Mouse (Mus musculus): ENCODE measurements around the gene Mif. TPM values are rescaled to one million over a fixed set of nuclear protein-coding genes. Genes with fewer than 3 reads are reported as not detected.
A peak's percentile ranks its signal among the peaks of the same experiment; 100 is the strongest.

The Mif gene
- total RNA-seq, 1 experiment = 1,434 TPM

- Histone ChIP-seq H3K4me3 (ENCODE audit: insufficient read depth in 1 of 2, low read depth in 1 of 2, low read length in 2 of 2, poor library complexity in 1 of 2, severe bottlenecking in 1 of 2) (no peak overlapping the region), H3K9ac (ENCODE audit: insufficient read depth, low read depth, low read length, poor library complexity, severe bottlenecking) (no peak overlapping the region), H3K27ac (ENCODE audit: insufficient read depth, low read depth, low read length, poor library complexity, severe bottlenecking) (no peak overlapping the region), H3K36me3 (ENCODE audit: control insufficient read depth, insufficient read depth, low read length, poor library complexity, severe bottlenecking) (peaks cover 30% of the 10 kb centered on the region), H3K9me3 (ENCODE audit: control insufficient read depth, insufficient read depth, low read depth, low read length) (no peaks in the 10 kb centered on the region), H3K4me1 (ENCODE audit: control insufficient read depth in 2 of 2, insufficient read depth in 2 of 2, low read length in 2 of 2, poor library complexity in 1 of 2) (peaks cover 5 to 38% of the 10 kb centered on the region in 2 experiments; a peak in 3 of 4 replicates)
- no peak for TF ChIP-seq ZC3H11A (IDR thresholded peaks at IDR 0.05; ENCODE audit: borderline replicate concordance, low read depth, low read length)
- TF ChIP-seq CHD2 (IDR thresholded peaks at IDR 0.05; ENCODE audit: low read depth, low read length) = no peak
- TF ChIP-seq ZNF384 (IDR thresholded peaks at IDR 0.05; ENCODE audit: low read depth, low read length) = no peak
- no peak for TF ChIP-seq MAFK (IDR thresholded peaks at IDR 0.05; ENCODE audit: insufficient read depth, low read depth, low read length)
- TF ChIP-seq HCFC1 (IDR thresholded peaks at IDR 0.05; ENCODE audit: borderline replicate concordance, insufficient read depth, low read length) = no peak
- DNase-seq (ENCODE audit: low read depth, low spot score) = no peak
- in situ Hi-C loops (cut with MboI; ENCODE audit: low sequenced_read_pairs in 2 of 2, unreplicated experiment in 2 of 2) = loop anchor here in 1 of 2 experiments (5.0 kb wide), 1 partner anchor 98 kb away; no protein-coding TSS in a partner anchor
These were observed 4.5 kb downstream of the Mif start for GRCm38 (mm10) chr10:75855416-75855981.

- in situ Hi-C loops (cut with MboI; ENCODE audit: low sequenced_read_pairs in 2 of 2, unreplicated experiment in 2 of 2) = loop anchor here in 1 of 2 experiments (5.0 kb wide), 1 partner anchor 97 kb away; no protein-coding TSS in a partner anchor
- no peak for DNase-seq (ENCODE audit: low read depth, low spot score)
- no peak overlapping the region for H3K4me3 ChIP-seq (ENCODE audit: insufficient read depth in 1 of 2, low read depth in 1 of 2, low read length in 2 of 2, poor library complexity in 1 of 2, severe bottlenecking in 1 of 2)
- TF ChIP-seq HCFC1 (IDR thresholded peaks at IDR 0.05; ENCODE audit: borderline replicate concordance, insufficient read depth, low read length) = no peak
- no peak for TF ChIP-seq CHD2 (IDR thresholded peaks at IDR 0.05; ENCODE audit: low read depth, low read length)
- TF ChIP-seq MAFK (IDR thresholded peaks at IDR 0.05; ENCODE audit: insufficient read depth, low read depth, low read length) = no peak
- TF ChIP-seq ZNF384 (IDR thresholded peaks at IDR 0.05; ENCODE audit: low read depth, low read length) = no peak
- no peak for TF ChIP-seq ZC3H11A (IDR thresholded peaks at IDR 0.05; ENCODE audit: borderline replicate concordance, low read depth, low read length)
- H3K27ac ChIP-seq (ENCODE audit: insufficient read depth, low read depth, low read length, poor library complexity, severe bottlenecking) = no peak overlapping the region
- H3K36me3 ChIP-seq (ENCODE audit: control insufficient read depth, insufficient read depth, low read length, poor library complexity, severe bottlenecking) = peaks cover 30% of the 10 kb centered on the region
- H3K4me1 ChIP-seq (ENCODE audit: control insufficient read depth in 2 of 2, insufficient read depth in 2 of 2, low read length in 2 of 2, poor library complexity in 1 of 2) = peaks cover 2 to 42% of the 10 kb centered on the region in 2 experiments; a peak in 3 of 4 replicates
- no peak overlapping the region for H3K9ac ChIP-seq (ENCODE audit: insufficient read depth, low read depth, low read length, poor library complexity, severe bottlenecking)
- no peaks in the 10 kb centered on the region for H3K9me3 ChIP-seq (ENCODE audit: control insufficient read depth, insufficient read depth, low read depth, low read length)
These were observed 5.2 kb downstream of the Mif start for GRCm38 (mm10) chr10:75854791-75855190.

- Histone ChIP-seq H3K36me3 (ENCODE audit: control insufficient read depth, insufficient read depth, low read length, poor library complexity, severe bottlenecking) (peaks cover 26% of the 10 kb centered on the region), H3K9me3 (ENCODE audit: control insufficient read depth, insufficient read depth, low read depth, low read length) (no peaks in the 10 kb centered on the region), H3K27ac (ENCODE audit: insufficient read depth, low read depth, low read length, poor library complexity, severe bottlenecking) (no peak overlapping the region), H3K9ac (ENCODE audit: insufficient read depth, low read depth, low read length, poor library complexity, severe bottlenecking) (no peak overlapping the region), H3K4me3 (ENCODE audit: insufficient read depth in 1 of 2, low read depth in 1 of 2, low read length in 2 of 2, poor library complexity in 1 of 2, severe bottlenecking in 1 of 2) (no peak overlapping the region), H3K4me1 (ENCODE audit: control insufficient read depth in 2 of 2, insufficient read depth in 2 of 2, low read length in 2 of 2, poor library complexity in 1 of 2) (peaks cover 2 to 46% of the 10 kb centered on the region in 2 experiments; a peak in 3 of 4 replicates)
- DNase-seq (ENCODE audit: low read depth, low spot score) = no peak
- TF ChIP-seq ZNF384 (IDR thresholded peaks at IDR 0.05; ENCODE audit: low read depth, low read length) (no peak), CHD2 (IDR thresholded peaks at IDR 0.05; ENCODE audit: low read depth, low read length) (no peak), HCFC1 (IDR thresholded peaks at IDR 0.05; ENCODE audit: borderline replicate concordance, insufficient read depth, low read length) (no peak), MAFK (IDR thresholded peaks at IDR 0.05; ENCODE audit: insufficient read depth, low read depth, low read length) (no peak), ZC3H11A (IDR thresholded peaks at IDR 0.05; ENCODE audit: borderline replicate concordance, low read depth, low read length) (no peak)
- in situ Hi-C loops (cut with MboI; ENCODE audit: low sequenced_read_pairs in 2 of 2, unreplicated experiment in 2 of 2) = no loop called here
These were observed 5.9 kb downstream of the Mif start for GRCm38 (mm10) chr10:75854096-75854495.

- DNase-seq (ENCODE audit: low read depth, low spot score) = peak; percentile 91
- Histone ChIP-seq H3K36me3 (ENCODE audit: control insufficient read depth, insufficient read depth, low read length, poor library complexity, severe bottlenecking) (peaks cover 19% of the 10 kb centered on the region), H3K27ac (ENCODE audit: insufficient read depth, low read depth, low read length, poor library complexity, severe bottlenecking) (no peak overlapping the region), H3K4me3 (ENCODE audit: insufficient read depth in 1 of 2, low read depth in 1 of 2, low read length in 2 of 2, poor library complexity in 1 of 2, severe bottlenecking in 1 of 2) (no peak overlapping the region), H3K4me1 (ENCODE audit: control insufficient read depth in 2 of 2, insufficient read depth in 2 of 2, low read length in 2 of 2, poor library complexity in 1 of 2) (peaks cover 2 to 48% of the 10 kb centered on the region in 2 experiments; a peak in 3 of 4 replicates), H3K9ac (ENCODE audit: insufficient read depth, low read depth, low read length, poor library complexity, severe bottlenecking) (no peak overlapping the region), H3K9me3 (ENCODE audit: control insufficient read depth, insufficient read depth, low read depth, low read length) (no peaks in the 10 kb centered on the region)
- in situ Hi-C loops (cut with MboI; ENCODE audit: low sequenced_read_pairs in 2 of 2, unreplicated experiment in 2 of 2) = no loop called here
- no peak for TF ChIP-seq HCFC1 (IDR thresholded peaks at IDR 0.05; ENCODE audit: borderline replicate concordance, insufficient read depth, low read length)
- no peak for TF ChIP-seq CHD2 (IDR thresholded peaks at IDR 0.05; ENCODE audit: low read depth, low read length)
- peak; percentile 51; the same call in 1 of the 2 replicates for TF ChIP-seq ZC3H11A (IDR thresholded peaks at IDR 0.05; ENCODE audit: borderline replicate concordance, low read depth, low read length)
- peak; percentile 98 for TF ChIP-seq ZNF384 (IDR thresholded peaks at IDR 0.05; ENCODE audit: low read depth, low read length)
- TF ChIP-seq MAFK (IDR thresholded peaks at IDR 0.05; ENCODE audit: insufficient read depth, low read depth, low read length) = no peak
These were observed 6.6 kb downstream of the Mif start for GRCm38 (mm10) chr10:75853452-75853851.

All from ES-E14 (cell line).